Comparison of ENCODE assay signal across 34 mouse cellular contexts in the genomic region with DNA sequence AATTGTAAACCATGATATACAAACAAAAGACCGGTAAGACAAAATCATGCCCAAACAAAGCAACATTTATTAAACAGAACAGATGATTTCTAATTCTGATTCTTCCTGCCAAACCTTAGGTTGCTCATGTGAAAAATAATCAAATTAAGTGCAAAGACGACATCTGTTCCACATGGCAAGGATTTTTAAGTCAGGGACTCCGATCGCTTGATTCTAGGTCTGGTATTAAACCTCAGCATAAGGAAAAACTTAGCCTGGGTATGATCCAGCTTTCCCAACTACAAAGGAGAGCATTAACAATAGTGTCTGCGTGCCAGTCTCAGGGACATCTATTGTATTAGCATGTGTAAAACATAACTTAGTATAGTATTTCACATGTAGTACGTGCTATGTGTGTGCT.
DNase-seq lines count a peak whose midpoint lies in the region; ATAC-seq and TF ChIP-seq lines count a peak whose summit lies in the region.
"Had no signal": no experiment of that assay in that cellular context is flagged by ENCODE, and none has a peak within 500 bp of the region (broad histone marks: within the 10 kb centered on the region; RNA-seq: fewer than 3 reads in every experiment).

No protein-coding gene starts in this region.

- TF ChIP-seq CTCF in midbrain, postnatal 0 days (IDR thresholded peaks at IDR 0.05), result no peak

- no peaks in the 10 kb centered on the region for H3K36me3 ChIP-seq in hindbrain, embryonic 15.5 days
- H3K36me3 ChIP-seq in hindbrain, embryonic 10.5 days, result no peaks in the 10 kb centered on the region
- H3K36me3 ChIP-seq in midbrain, postnatal 0 days (ENCODE audit: insufficient read depth, low read length), result no peaks in the 10 kb centered on the region
- no peaks in the 10 kb centered on the region for H3K36me3 ChIP-seq in midbrain, embryonic 16.5 days (ENCODE audit: control insufficient read depth, insufficient read depth, low read length)
- H3K36me3 ChIP-seq: embryonic facial prominence, embryonic 13.5 days; G1E; heart, embryonic 10.5 days; heart, embryonic 15.5 days; hindbrain, embryonic 13.5 days; intestine, embryonic 15.5 days; limb, embryonic 15.5 days; liver, embryonic 13.5 days; midbrain, embryonic 13.5 days; neural tube, embryonic 12.5 days had no signal

- no peaks in the 10 kb centered on the region for H3K9me3 ChIP-seq in hindbrain, embryonic 15.5 days
- H3K9me3 ChIP-seq in hindbrain, embryonic 10.5 days, result no peaks in the 10 kb centered on the region
- H3K9me3 ChIP-seq in midbrain, postnatal 0 days (ENCODE audit: low read length), result no peaks in the 10 kb centered on the region
- H3K9me3 ChIP-seq in midbrain, embryonic 16.5 days (replicated peaks; ENCODE audit: control insufficient read depth, low read length, poor library complexity, severe bottlenecking), result no peaks in the 10 kb centered on the region
- H3K9me3 ChIP-seq: embryonic facial prominence, embryonic 13.5 days; heart, embryonic 10.5 days; heart, embryonic 15.5 days; hindbrain, embryonic 13.5 days; intestine, embryonic 15.5 days; limb, embryonic 15.5 days; liver, embryonic 13.5 days; midbrain, embryonic 13.5 days; neural tube, embryonic 12.5 days had no signal

- H3K9ac ChIP-seq in hindbrain, embryonic 15.5 days, result no peak overlapping the region
- H3K9ac ChIP-seq in midbrain, postnatal 0 days (replicated peaks; ENCODE audit: low read length, poor library complexity, severe bottlenecking), result no peak overlapping the region
- H3K9ac ChIP-seq in midbrain, embryonic 16.5 days (ENCODE audit: low read depth, low read length), result no peak overlapping the region
- H3K9ac ChIP-seq: embryonic facial prominence, embryonic 13.5 days; heart, embryonic 15.5 days; hindbrain, embryonic 13.5 days; intestine, embryonic 15.5 days; limb, embryonic 15.5 days; liver, embryonic 13.5 days; midbrain, embryonic 13.5 days; neural tube, embryonic 12.5 days had no signal

- H3K27ac ChIP-seq in hindbrain, embryonic 15.5 days (replicated peaks), result no peak overlapping the region
- H3K27ac ChIP-seq in hindbrain, embryonic 10.5 days, result no peak overlapping the region
- H3K27ac ChIP-seq in midbrain, postnatal 0 days (ENCODE audit: low read depth, low read length), result no peak overlapping the region
- H3K27ac ChIP-seq in midbrain, embryonic 16.5 days (ENCODE audit: low read length), result no peak overlapping the region
- H3K27ac ChIP-seq: embryonic facial prominence, embryonic 13.5 days; heart, embryonic 10.5 days; heart, embryonic 15.5 days; hindbrain, embryonic 13.5 days; intestine, embryonic 15.5 days; limb, embryonic 15.5 days; liver, embryonic 13.5 days; macrophage; midbrain, embryonic 13.5 days; neural tube, embryonic 12.5 days; stomach, postnatal 0 days had no signal

- peak; percentile 1 to 31 for DNase-seq in cerebellum, postnatal 14 days
- no peak for DNase-seq in cerebellum, adult 11-12 months
- DNase-seq in hindbrain, embryonic 10.5 days (ENCODE audit: low spot score), result no peak
- peak; percentile 68 for DNase-seq in midbrain, postnatal 0 days (ENCODE audit: low spot score)
- no peak for DNase-seq in kidney, postnatal 25 days
- DNase-seq: adrenal gland, postnatal 10 days; cerebellum, adult 18-20 months; cerebellum, postnatal 36 days; gastrocnemius, postnatal 14 days; heart, adult 11 months; kidney, adult 2 months; kidney, postnatal 4 days; liver, embryonic 13.5 days; lung, adult 2 months; lung, postnatal 10 days; right cerebral cortex, adult 18-20 months; right cerebral cortex, postnatal 4 days; thymus, adult 18-20 months; thymus, postnatal 25 days had no signal

- H3K4me1 ChIP-seq in hindbrain, embryonic 15.5 days (replicated peaks), result no peaks in the 10 kb centered on the region
- no peaks in the 10 kb centered on the region for H3K4me1 ChIP-seq in hindbrain, embryonic 10.5 days (replicated peaks)
- H3K4me1 ChIP-seq in midbrain, postnatal 0 days (ENCODE audit: insufficient read depth, low read length), result no peaks in the 10 kb centered on the region
- H3K4me1 ChIP-seq in midbrain, embryonic 16.5 days (ENCODE audit: control insufficient read depth, insufficient read depth, low read length), result no peaks in the 10 kb centered on the region
- H3K4me1 ChIP-seq: embryonic facial prominence, embryonic 13.5 days; heart, embryonic 10.5 days; heart, embryonic 15.5 days; hindbrain, embryonic 13.5 days; intestine, embryonic 15.5 days; limb, embryonic 15.5 days; liver, embryonic 13.5 days; midbrain, embryonic 13.5 days; neural tube, embryonic 12.5 days had no signal

- no peak overlapping the region for H3K4me2 ChIP-seq in hindbrain, embryonic 15.5 days
- no peak overlapping the region for H3K4me2 ChIP-seq in midbrain, postnatal 0 days (ENCODE audit: low read depth, low read length, poor library complexity, severe bottlenecking)
- H3K4me2 ChIP-seq in midbrain, embryonic 16.5 days (ENCODE audit: low read length), result no peak overlapping the region
- H3K4me2 ChIP-seq: embryonic facial prominence, embryonic 13.5 days; heart, embryonic 15.5 days; hindbrain, embryonic 13.5 days; intestine, embryonic 15.5 days; limb, embryonic 15.5 days; liver, embryonic 13.5 days; midbrain, embryonic 13.5 days; neural tube, embryonic 12.5 days had no signal

- peak; percentile 73; the same call in 1 of the 2 replicates for ATAC-seq in hindbrain, embryonic 15.5 days (ENCODE audit: low FRiP score, low read depth)
- no peak; the same call in 1 of the 2 replicates for ATAC-seq in midbrain, postnatal 0 days (ENCODE audit: low FRiP score)
- ATAC-seq in midbrain, embryonic 16.5 days, result no peak
- ATAC-seq: intestine, embryonic 15.5 days; midbrain, embryonic 13.5 days had no signal

- H3K27me3 ChIP-seq in hindbrain, embryonic 15.5 days, result no peaks in the 10 kb centered on the region
- no peaks in the 10 kb centered on the region for H3K27me3 ChIP-seq in hindbrain, embryonic 10.5 days (ENCODE audit: insufficient read depth, poor library complexity, severe bottlenecking)
- H3K27me3 ChIP-seq in midbrain, postnatal 0 days (ENCODE audit: insufficient read depth, low read length), result no peaks in the 10 kb centered on the region
- H3K27me3 ChIP-seq in midbrain, embryonic 16.5 days (ENCODE audit: control insufficient read depth, insufficient read depth, low read depth, low read length), result no peaks in the 10 kb centered on the region
- H3K27me3 ChIP-seq: embryonic facial prominence, embryonic 13.5 days; heart, embryonic 15.5 days; hindbrain, embryonic 13.5 days; intestine, embryonic 15.5 days; limb, embryonic 15.5 days; liver, embryonic 13.5 days; midbrain, embryonic 13.5 days; neural tube, embryonic 12.5 days had no signal

- no peak overlapping the region for H3K4me3 ChIP-seq in hindbrain, embryonic 15.5 days
- H3K4me3 ChIP-seq in hindbrain, embryonic 10.5 days, result no peak overlapping the region
- H3K4me3 ChIP-seq in midbrain, postnatal 0 days (ENCODE audit: low read depth, low read length), result no peak overlapping the region
- H3K4me3 ChIP-seq in midbrain, embryonic 16.5 days (ENCODE audit: low read depth, low read length), result no peak overlapping the region
- H3K4me3 ChIP-seq: embryonic facial prominence, embryonic 13.5 days; erythroblast, embryonic 14.5 days; heart, embryonic 10.5 days; heart, embryonic 15.5 days; hindbrain, embryonic 13.5 days; intestine, embryonic 15.5 days; limb, embryonic 15.5 days; liver, embryonic 13.5 days; midbrain, embryonic 13.5 days; myocyte; neural tube, embryonic 12.5 days had no signal

- 71% methylated on average over 6 of the region's 6 CpGs for WGBS in hindbrain, embryonic 15.5 days
- 90% methylated on average over 6 of the region's 6 CpGs for WGBS in hindbrain, embryonic 10.5 days
- 72% methylated on average over 6 of the region's 6 CpGs for WGBS in midbrain, postnatal 0 days
- 71% methylated on average over 6 of the region's 6 CpGs for WGBS in midbrain, embryonic 16.5 days

Comparison
In these comparisons a context has a peak if more than half of its experiments do, and no peak if none do; other contexts are left out.
1. DNase-seq: peak in cerebellum, postnatal 14 days (2 of 2) and midbrain, postnatal 0 days (single experiment); none in cerebellum, adult 11-12 months (single experiment), hindbrain, embryonic 10.5 days (single experiment) and kidney, postnatal 25 days (0 of 2).